Mouse (Mus musculus) heart, adult 9 months (tissue): Measurements from ENCODE around the gene Spata2.
A peak's percentile ranks its signal among the peaks of the same experiment; 100 is the strongest.

Source experiments
- DNase-seq, 2 experiments: peaks; one replicate each; pipeline ENCODE4 v3.0.0; 2022; ENCODE audit warnings: low spot score in 2 of 2

Gene Spata2

GRCm38 (mm10) chr2:167510485-167510884, 17.8 kb upstream of the Spata2 start:
- peak in 1 of 2 experiments; percentile 58 for DNase-seq

GRCm38 (mm10) chr2:167508569-167508968, 15.9 kb upstream of the Spata2 start:
- no peak for DNase-seq

- no peak for DNase-seq
Observed at GRCm38 (mm10) chr2:167507719-167508385, 15.2 kb upstream of the Spata2 start.

GRCm38 (mm10) chr2:167506546-167507260, 14.0 kb upstream of the Spata2 start:
- no peak for DNase-seq

GRCm38 (mm10) chr2:167505127-167505526, 12.4 kb upstream of the Spata2 start:
- DNase-seq: no peak

GRCm38 (mm10) chr2:167503896-167504349, 11.2 kb upstream of the Spata2 start:
- peak; percentile 55 to 64 for DNase-seq

GRCm38 (mm10) chr2:167503253-167503895, 10.7 kb upstream of the Spata2 start:
- peak; percentile 82 to 86 for DNase-seq

GRCm38 (mm10) chr2:167502554-167503252, 10.0 kb upstream of the Spata2 start:
- no peak for DNase-seq

- no peak for DNase-seq
Observed at GRCm38 (mm10) chr2:167497272-167497671, 4.6 kb upstream of the Spata2 start.

GRCm38 (mm10) chr2:167496437-167496836, 3.8 kb upstream of the Spata2 start:
- no peak for DNase-seq

GRCm38 (mm10) chr2:167491757-167492708, 654 bp downstream of the Spata2 start, which contains the start of gene Rnf114:
Rnf114 (plus strand) TSS chr2:167492645.
- DNase-seq: peak in 1 of 2 experiments; percentile 46

GRCm38 (mm10) chr2:167490813-167491525, 1.7 kb downstream of the Spata2 start:
- no peak for DNase-seq

- no peak for DNase-seq
Observed at GRCm38 (mm10) chr2:167487994-167488393, 4.7 kb downstream of the Spata2 start.

- no peak for DNase-seq
Observed at GRCm38 (mm10) chr2:167487551-167487950, 5.1 kb downstream of the Spata2 start.

- DNase-seq: no peak
Observed at GRCm38 (mm10) chr2:167486573-167486972, 6.1 kb downstream of the Spata2 start.

- DNase-seq: peak in 1 of 2 experiments; percentile 66
Observed at GRCm38 (mm10) chr2:167485501-167486377, 6.9 kb downstream of the Spata2 start.

- DNase-seq: no peak
Observed at GRCm38 (mm10) chr2:167484932-167485331, 7.8 kb downstream of the Spata2 start.

GRCm38 (mm10) chr2:167483827-167484410, 8.8 kb downstream of the Spata2 start:
- no peak for DNase-seq
